Mouse (Mus musculus): ENCODE results near the gene Nos1.
"Not testable (repeated sequence)": the region's sequence is repeated elsewhere in the genome, so short reads cannot be mapped to it uniquely, and the experiment has no call there.

Nos1 gene

GRCm38 (mm10) chr5:117839501-117839900, 58.7 kb downstream of the Nos1 start:
- DNase-seq (ENCODE audit: low spot score), result no peak

- DNase-seq (ENCODE audit: low spot score), result no peak
Measured at GRCm38 (mm10) chr5:117840203-117840602, 59.4 kb downstream of the Nos1 start.

- no peak for DNase-seq (ENCODE audit: low spot score)
Measured at GRCm38 (mm10) chr5:117840988-117841387, 60.2 kb downstream of the Nos1 start.

GRCm38 (mm10) chr5:117841651-117842347, 61.0 kb downstream of the Nos1 start:
- peak; percentile 59 for DNase-seq (ENCODE audit: low spot score)

- no peak for DNase-seq (ENCODE audit: low spot score)
Measured at GRCm38 (mm10) chr5:117842699-117843098, 61.9 kb downstream of the Nos1 start.

GRCm38 (mm10) chr5:117844611-117845010, 63.8 kb downstream of the Nos1 start:
- DNase-seq (ENCODE audit: low spot score), result peak; percentile 65

- DNase-seq (ENCODE audit: low spot score), result no peak
Measured at GRCm38 (mm10) chr5:117850474-117850873, 69.6 kb downstream of the Nos1 start.

GRCm38 (mm10) chr5:117853741-117854140, 72.9 kb downstream of the Nos1 start:
- no peak for DNase-seq (ENCODE audit: low spot score)

- no peak for DNase-seq (ENCODE audit: low spot score)
Measured at GRCm38 (mm10) chr5:117864588-117865300, 83.9 kb downstream of the Nos1 start.

- DNase-seq (ENCODE audit: low spot score), result no peak
Measured at GRCm38 (mm10) chr5:117865876-117866275, 85.0 kb downstream of the Nos1 start.

- no peak for DNase-seq (ENCODE audit: low spot score)
Measured at GRCm38 (mm10) chr5:117871614-117872013, 90.8 kb downstream of the Nos1 start.

- DNase-seq (ENCODE audit: low spot score), result no peak
Measured at GRCm38 (mm10) chr5:117873807-117874206, 93.0 kb downstream of the Nos1 start.

GRCm38 (mm10) chr5:117874236-117874635, 93.4 kb downstream of the Nos1 start:
- DNase-seq (ENCODE audit: low spot score), result no peak

GRCm38 (mm10) chr5:117879136-117879535, 98.3 kb downstream of the Nos1 start:
- DNase-seq (ENCODE audit: low spot score), result no peak

GRCm38 (mm10) chr5:117880916-117881555, 100.2 kb downstream of the Nos1 start:
- no peak for DNase-seq (ENCODE audit: low spot score)

GRCm38 (mm10) chr5:117882411-117882810, 101.6 kb downstream of the Nos1 start:
- not testable (repeated sequence) for DNase-seq (ENCODE audit: low spot score)

GRCm38 (mm10) chr5:117884991-117885390, 104.2 kb downstream of the Nos1 start:
- no peak for DNase-seq (ENCODE audit: low spot score)

- DNase-seq (ENCODE audit: low spot score), result no peak
Measured at GRCm38 (mm10) chr5:117888126-117888525, 107.3 kb downstream of the Nos1 start.

- DNase-seq (ENCODE audit: low spot score), result no peak
Measured at GRCm38 (mm10) chr5:117888946-117889345, 108.1 kb downstream of the Nos1 start.

- no peak for DNase-seq (ENCODE audit: low spot score)
Measured at GRCm38 (mm10) chr5:117889571-117889970, 108.7 kb downstream of the Nos1 start.

GRCm38 (mm10) chr5:117890871-117891270, 110.0 kb downstream of the Nos1 start:
- DNase-seq (ENCODE audit: low spot score), result no peak

GRCm38 (mm10) chr5:117891545-117891944, 110.7 kb downstream of the Nos1 start:
- no peak for DNase-seq (ENCODE audit: low spot score)

- DNase-seq (ENCODE audit: low spot score), result no peak
Measured at GRCm38 (mm10) chr5:117894050-117894449, 113.2 kb downstream of the Nos1 start.
